Mouse (Mus musculus) cerebellum, postnatal 25 days (tissue): ENCODE measurements at regions not wholly inside any gene's neighbourhood (a gene's known extent, or its start where the extent isn't known, plus 50 kb on each side); places are given as distances from the start of the nearest gene placed in this dataset.
A peak's percentile ranks its signal among the peaks of the same experiment; 100 is the strongest.
"Not testable (repeated sequence)": the region's sequence is repeated elsewhere in the genome, so short reads cannot be mapped to it uniquely, and the experiment has no call there.

Experiments
- DNase-seq, 2 experiments: peaks; one replicate each; pipeline ENCODE4 v3.0.0; 2021; ENCODE audit warnings: mixed read lengths in 2 of 2

GRCm38 (mm10) chr13:5634960-5635359, 226.3 kb upstream of the Klf6 start:
- no peak for DNase-seq

GRCm38 (mm10) chr13:5641743-5642510, 219.4 kb upstream of the Klf6 start:
- no peak for DNase-seq

GRCm38 (mm10) chr13:5648276-5648675, 213.0 kb upstream of the Klf6 start:
- DNase-seq: no peak

- no peak for DNase-seq
Observed at GRCm38 (mm10) chr13:5657556-5657955, 203.7 kb upstream of the Klf6 start.

GRCm38 (mm10) chr13:5666235-5667007, 194.9 kb upstream of the Klf6 start:
- DNase-seq: no peak

- DNase-seq: no peak
Observed at GRCm38 (mm10) chr13:5675668-5676067, 185.6 kb upstream of the Klf6 start.

- DNase-seq: no peak
Observed at GRCm38 (mm10) chr13:5690124-5690523, 171.2 kb upstream of the Klf6 start.

GRCm38 (mm10) chr13:5690680-5691079, 170.6 kb upstream of the Klf6 start:
- DNase-seq: not testable (repeated sequence)

GRCm38 (mm10) chr13:5694626-5695025, 166.7 kb upstream of the Klf6 start:
- DNase-seq: no peak

- not testable (repeated sequence) for DNase-seq
Observed at GRCm38 (mm10) chr13:5695581-5695980, 165.7 kb upstream of the Klf6 start.

- no peak for DNase-seq
Observed at GRCm38 (mm10) chr13:5696377-5696776, 164.9 kb upstream of the Klf6 start.

GRCm38 (mm10) chr13:5697329-5697728, 164.0 kb upstream of the Klf6 start:
- not testable (repeated sequence) for DNase-seq

- no peak for DNase-seq
Observed at GRCm38 (mm10) chr13:5702071-5702470, 159.2 kb upstream of the Klf6 start.

GRCm38 (mm10) chr13:5704991-5705390, 156.3 kb upstream of the Klf6 start:
- no peak for DNase-seq

GRCm38 (mm10) chr13:5711646-5712045, 149.6 kb upstream of the Klf6 start:
- DNase-seq: no peak

GRCm38 (mm10) chr13:5713195-5713863, 148.0 kb upstream of the Klf6 start:
- DNase-seq: peak in 1 of 2 experiments; percentile 4

GRCm38 (mm10) chr13:5714191-5714591, 147.1 kb upstream of the Klf6 start:
- DNase-seq: no peak

GRCm38 (mm10) chr13:5714793-5715192, 146.5 kb upstream of the Klf6 start:
- no peak for DNase-seq

GRCm38 (mm10) chr13:5716749-5717148, 144.5 kb upstream of the Klf6 start:
- no peak for DNase-seq

GRCm38 (mm10) chr13:5723319-5723718, 138.0 kb upstream of the Klf6 start:
- DNase-seq: no peak

GRCm38 (mm10) chr13:5724364-5724763, 136.9 kb upstream of the Klf6 start:
- DNase-seq: no peak

GRCm38 (mm10) chr13:5725984-5726383, 135.3 kb upstream of the Klf6 start:
- DNase-seq: no peak

GRCm38 (mm10) chr13:5726446-5726845, 134.8 kb upstream of the Klf6 start:
- DNase-seq: no peak

- no peak for DNase-seq
Observed at GRCm38 (mm10) chr13:5728172-5728571, 133.1 kb upstream of the Klf6 start.
